In genomic region chr2:71512326-71512725, GRCm38 (mm10) we compare ENCODE assay signal across 27 mouse cellular contexts. TPM values are rescaled to one million over a fixed set of nuclear protein-coding genes. Genes with fewer than 3 reads are reported as not detected.
DNase-seq lines count a peak whose midpoint lies in the region; ATAC-seq and TF ChIP-seq lines count a peak whose summit lies in the region.
"Had no signal": no experiment of that assay in that cellular context is flagged by ENCODE, and none has a peak within 500 bp of the region (broad histone marks: within the 10 kb centered on the region; RNA-seq: fewer than 3 reads in every experiment).

No protein-coding gene starts in this region.

- no peaks in the 10 kb centered on the region for H3K36me3 ChIP-seq in hindbrain, embryonic 12.5 days
- H3K36me3 ChIP-seq in hindbrain, embryonic 10.5 days = no peaks in the 10 kb centered on the region
- no peaks in the 10 kb centered on the region for H3K36me3 ChIP-seq in forebrain, embryonic 15.5 days
- H3K36me3 ChIP-seq in midbrain, embryonic 15.5 days (replicated peaks) = no peaks in the 10 kb centered on the region
- no peaks in the 10 kb centered on the region for H3K36me3 ChIP-seq in liver, embryonic 11.5 days (ENCODE audit: control insufficient read depth, insufficient read depth, low read length)
- H3K36me3 ChIP-seq: hindbrain, embryonic 15.5 days; neural tube, embryonic 12.5 days had no signal

- peaks cover 6% of the 10 kb centered on the region; the same call in 1 of the 2 replicates for H3K27me3 ChIP-seq in hindbrain, embryonic 12.5 days
- peaks cover 14% of the 10 kb centered on the region for H3K27me3 ChIP-seq in hindbrain, embryonic 10.5 days (ENCODE audit: insufficient read depth, poor library complexity, severe bottlenecking)
- H3K27me3 ChIP-seq in forebrain, embryonic 15.5 days = no peaks in the 10 kb centered on the region
- peaks cover 12% of the 10 kb centered on the region for H3K27me3 ChIP-seq in midbrain, embryonic 15.5 days (replicated peaks)
- no peaks in the 10 kb centered on the region for H3K27me3 ChIP-seq in liver, embryonic 11.5 days (replicated peaks; ENCODE audit: control insufficient read depth, insufficient read depth, low read length)
- H3K27me3 ChIP-seq: liver, embryonic 15.5 days had no signal

- WGBS in hindbrain, embryonic 12.5 days = 81% methylated on average over 9 of the region's 9 CpGs
- 79% methylated on average over 9 of the region's 9 CpGs for whole genome bisulfite sequencing in hindbrain, embryonic 10.5 days
- 55% methylated on average over 9 of the region's 9 CpGs for WGBS in forebrain, embryonic 15.5 days
- WGBS in midbrain, embryonic 15.5 days = 52% methylated on average over 9 of the region's 9 CpGs
- WGBS in liver, embryonic 11.5 days = 80% methylated on average over 9 of the region's 9 CpGs

- H3K9ac ChIP-seq in hindbrain, embryonic 12.5 days = no peak overlapping the region
- no peak overlapping the region for H3K9ac ChIP-seq in forebrain, embryonic 15.5 days (replicated peaks)
- no peak overlapping the region for H3K9ac ChIP-seq in midbrain, embryonic 15.5 days
- H3K9ac ChIP-seq in liver, embryonic 11.5 days (ENCODE audit: low read depth, low read length) = no peak overlapping the region
- H3K9ac ChIP-seq: hindbrain, embryonic 15.5 days; liver, embryonic 15.5 days; lung, embryonic 14.5 days; neural tube, embryonic 12.5 days had no signal

- H3K4me1 ChIP-seq in hindbrain, embryonic 12.5 days = peaks cover 5% of the 10 kb centered on the region
- peaks cover 20% of the 10 kb centered on the region for H3K4me1 ChIP-seq in hindbrain, embryonic 10.5 days (replicated peaks)
- peaks cover 25% of the 10 kb centered on the region for H3K4me1 ChIP-seq in forebrain, embryonic 15.5 days
- H3K4me1 ChIP-seq in midbrain, embryonic 15.5 days = no peaks in the 10 kb centered on the region; the same call in 1 of the 2 replicates
- no peaks in the 10 kb centered on the region for H3K4me1 ChIP-seq in liver, embryonic 11.5 days (replicated peaks; ENCODE audit: control insufficient read depth, insufficient read depth, low read length)
- H3K4me1 ChIP-seq: hindbrain, embryonic 15.5 days; liver, embryonic 15.5 days had no signal

- ATAC-seq in hindbrain, embryonic 12.5 days (ENCODE audit: low FRiP score) = peak; percentile 50; the same call in 1 of the 2 replicates
- peak; percentile 49; the same call in 1 of the 2 replicates for ATAC-seq in forebrain, embryonic 15.5 days (replicated peaks)
- 0 out of 2 replicates have a peak, but pooled peaks have one; percentile 54 for ATAC-seq in midbrain, embryonic 15.5 days (replicated peaks)
- no peak for ATAC-seq in liver, embryonic 11.5 days (replicated peaks; ENCODE audit: low FRiP score)
- no peak for ATAC-seq in activated CD4-positive, CD25-positive, alpha-beta regulatory T cell, adult 4 months

- TF ChIP-seq POLR2A in brain, embryonic 14.5 days (IDR thresholded peaks at IDR 0.05; ENCODE audit: borderline replicate concordance, extremely low read depth, insufficient read depth, insufficient read length, poor library complexity, severe bottlenecking) = no peak

- no peak overlapping the region for H3K4me3 ChIP-seq in hindbrain, embryonic 12.5 days
- H3K4me3 ChIP-seq in hindbrain, embryonic 10.5 days = no peak overlapping the region
- no peak overlapping the region for H3K4me3 ChIP-seq in forebrain, embryonic 15.5 days
- H3K4me3 ChIP-seq in midbrain, embryonic 15.5 days = no peak overlapping the region
- H3K4me3 ChIP-seq in liver, embryonic 11.5 days (ENCODE audit: low read depth, low read length) = no peak overlapping the region
- H3K4me3 ChIP-seq: erythroblast, embryonic 14.5 days; hindbrain, embryonic 15.5 days; liver, embryonic 15.5 days; myocyte; neural tube, embryonic 12.5 days had no signal

- DNase-seq in hindbrain, embryonic 10.5 days (ENCODE audit: low spot score) = no peak
- DNase-seq in brain, embryonic 14.5 days (ENCODE audit: low read depth) = peak; percentile 81
- DNase-seq in liver, embryonic 11.5 days (ENCODE audit: low spot score) = no peak
- DNase-seq: adrenal gland, postnatal 10 days; cerebellum, adult 11-12 months; cerebellum, postnatal 14 days; gastrocnemius, postnatal 25 days; heart, adult 18-20 months; heart, postnatal 36 days; kidney, adult 8-10 months; liver; lung, embryonic 14.5 days; lung, postnatal 14 days; right cerebral cortex, postnatal 14 days; thymus, postnatal 4 days had no signal

- H3K27ac ChIP-seq in hindbrain, embryonic 12.5 days = no peak overlapping the region
- H3K27ac ChIP-seq in hindbrain, embryonic 10.5 days = no peak overlapping the region
- peak overlapping the region; percentile 66 for H3K27ac ChIP-seq in forebrain, embryonic 15.5 days (replicated peaks)
- no peak overlapping the region for H3K27ac ChIP-seq in midbrain, embryonic 15.5 days
- no peak overlapping the region for H3K27ac ChIP-seq in liver, embryonic 11.5 days (ENCODE audit: low read depth, low read length)
- H3K27ac ChIP-seq: hindbrain, embryonic 15.5 days; kidney, postnatal 0 days; liver, embryonic 15.5 days; neural tube, embryonic 12.5 days had no signal

- no peak for TF ChIP-seq CTCF in brain, embryonic 14.5 days (IDR thresholded peaks at IDR 0.05; ENCODE audit: borderline replicate concordance, extremely low read depth, insufficient read depth, insufficient read length)

- H3K4me2 ChIP-seq in hindbrain, embryonic 12.5 days (replicated peaks) = no peak overlapping the region
- no peak overlapping the region for H3K4me2 ChIP-seq in forebrain, embryonic 15.5 days (replicated peaks)
- no peak overlapping the region for H3K4me2 ChIP-seq in midbrain, embryonic 15.5 days
- no peak overlapping the region for H3K4me2 ChIP-seq in liver, embryonic 11.5 days
- H3K4me2 ChIP-seq: heart, embryonic 11.5 days; hindbrain, embryonic 15.5 days; liver, embryonic 15.5 days; lung, embryonic 14.5 days; neural tube, embryonic 12.5 days had no signal

- H3K9me3 ChIP-seq in hindbrain, embryonic 12.5 days (replicated peaks) = no peaks in the 10 kb centered on the region
- H3K9me3 ChIP-seq in hindbrain, embryonic 10.5 days = no peaks in the 10 kb centered on the region
- H3K9me3 ChIP-seq in forebrain, embryonic 15.5 days = no peaks in the 10 kb centered on the region
- no peaks in the 10 kb centered on the region for H3K9me3 ChIP-seq in midbrain, embryonic 15.5 days
- no peaks in the 10 kb centered on the region for H3K9me3 ChIP-seq in liver, embryonic 11.5 days (ENCODE audit: control insufficient read depth, low read length)
- H3K9me3 ChIP-seq: G1E; hindbrain, embryonic 15.5 days; liver, embryonic 15.5 days; neural tube, embryonic 12.5 days had no signal

RNA-seq across cellular contexts. Expression of gene Dlx1, which starts 15.6 kb away (rescaled TPM):
- 8.3 and 10.1 TPM in 2 replicates for polyA plus RNA-seq in hindbrain, embryonic 12.5 days (2016; fragmentation: Nextera tagmentation; extraction: Ambion mirVana)
- 6.4 and 9.9 TPM in 2 replicates for polyA plus RNA-seq in hindbrain, embryonic 10.5 days (2016; fragmentation: Nextera tagmentation; extraction: Ambion mirVana)
- 93.3 and 265 TPM in 2 replicates for polyA plus RNA-seq in brain, embryonic 14.5 days (2012; rRNA removed)
- 284 and 297 TPM in 2 replicates for polyA plus RNA-seq in forebrain, embryonic 15.5 days (2015; fragmentation: Nextera tagmentation; extraction: Ambion mirVana)
- polyA plus RNA-seq in midbrain, embryonic 15.5 days (2015; fragmentation: Nextera tagmentation; extraction: Ambion mirVana) = 44.3 and 55.9 TPM in 2 replicates
- 1.1 and 2.2 TPM in 2 replicates for polyA plus RNA-seq in liver, embryonic 11.5 days (2014; fragmentation: Nextera tagmentation; extraction: Ambion mirVana)
- not detected for polyA plus RNA-seq in activated CD4-positive, CD25-positive, alpha-beta regulatory T cell, adult 4 months (2017; shearing (Covaris generic))
- polyA plus RNA-seq: kidney, postnatal 0 days; lung, embryonic 14.5 days had no signal

RNA-seq across cellular contexts. Expression of gene Dlx2, which starts 34.2 kb away (rescaled TPM):
- 4.7 and 5.3 TPM in 2 replicates for polyA plus RNA-seq in hindbrain, embryonic 12.5 days (2016; fragmentation: Nextera tagmentation; extraction: Ambion mirVana)
- polyA plus RNA-seq in hindbrain, embryonic 10.5 days (2016; fragmentation: Nextera tagmentation; extraction: Ambion mirVana) = 7.6 and 7.8 TPM in 2 replicates
- 32.8 and 48.3 TPM in 2 replicates for polyA plus RNA-seq in brain, embryonic 14.5 days (2012; rRNA removed)
- polyA plus RNA-seq in forebrain, embryonic 15.5 days (2015; fragmentation: Nextera tagmentation; extraction: Ambion mirVana) = 67.5 and 67.8 TPM in 2 replicates
- 8.0 and 10.7 TPM in 2 replicates for polyA plus RNA-seq in midbrain, embryonic 15.5 days (2015; fragmentation: Nextera tagmentation; extraction: Ambion mirVana)
- 0.19 and 0.65 TPM in 2 replicates for polyA plus RNA-seq in liver, embryonic 11.5 days (2014; fragmentation: Nextera tagmentation; extraction: Ambion mirVana)
- polyA plus RNA-seq in activated CD4-positive, CD25-positive, alpha-beta regulatory T cell, adult 4 months (2017; shearing (Covaris generic)) = not detected
- polyA plus RNA-seq: G1E; kidney, postnatal 0 days had no signal

RNA-seq across cellular contexts. Expression of gene Metap1d, which starts 59.2 kb away (rescaled TPM):
- 34.3 and 35.1 TPM in 2 replicates for polyA plus RNA-seq in hindbrain, embryonic 12.5 days (2016; fragmentation: Nextera tagmentation; extraction: Ambion mirVana)
- 26.1 and 27.2 TPM in 2 replicates for polyA plus RNA-seq in hindbrain, embryonic 10.5 days (2016; fragmentation: Nextera tagmentation; extraction: Ambion mirVana)
- polyA plus RNA-seq in brain, embryonic 14.5 days (2012; rRNA removed) = 42.5 and 77.8 TPM in 2 replicates
- 37.9 and 40.6 TPM in 2 replicates for polyA plus RNA-seq in forebrain, embryonic 15.5 days (2015; fragmentation: Nextera tagmentation; extraction: Ambion mirVana)
- polyA plus RNA-seq in midbrain, embryonic 15.5 days (2015; fragmentation: Nextera tagmentation; extraction: Ambion mirVana) = 35.7 and 36.7 TPM in 2 replicates
- polyA plus RNA-seq in liver, embryonic 11.5 days (2014; fragmentation: Nextera tagmentation; extraction: Ambion mirVana) = 35.7 and 37.7 TPM in 2 replicates
- polyA plus RNA-seq in activated CD4-positive, CD25-positive, alpha-beta regulatory T cell, adult 4 months (2017; shearing (Covaris generic)) = 10 to 100 TPM; 16.0 to 19.0 TPM

Comparison
In these comparisons a context has a peak if more than half of its experiments do, and no peak if none do; other contexts are left out.
1. ATAC-seq: peak in hindbrain, embryonic 12.5 days (single experiment), forebrain, embryonic 15.5 days (single experiment) and midbrain, embryonic 15.5 days (single experiment); none in liver, embryonic 11.5 days (single experiment) and activated CD4-positive, CD25-positive, alpha-beta regulatory T cell, adult 4 months (single experiment).